Mouse (Mus musculus): Measurements from ENCODE around the gene Gm19426. TPM values are rescaled to one million over a fixed set of nuclear protein-coding genes. Genes with fewer than 3 reads are reported as not detected.

Gene Gm19426
- polyA plus RNA-seq, 1 experiment = 0.18 TPM

- no peaks in the 10 kb centered on the region; the same call in 1 of the 2 replicates for H3K27me3 ChIP-seq (ENCODE audit: control insufficient read depth, insufficient read depth, low read length)
- TF ChIP-seq POLR2A (IDR thresholded peaks at IDR 0.05; ENCODE audit: low read depth, low read length) = no peak
- TF ChIP-seq CTCF (IDR thresholded peaks at IDR 0.05; ENCODE audit: extremely low read depth, insufficient read length, insufficient replicate concordance, low read depth, low read length) = peak; percentile 13; the same call in 1 of the 2 replicates
These were observed 35.8 kb upstream of the Gm19426 start for GRCm38 (mm10) chr2:84779210-84779609.

GRCm38 (mm10) chr2:84777706-84778105 is 34.3 kb upstream of the Gm19426 start:
- H3K27me3 ChIP-seq (ENCODE audit: control insufficient read depth, insufficient read depth, low read length) = no peaks in the 10 kb centered on the region; the same call in 1 of the 2 replicates
- TF ChIP-seq POLR2A (IDR thresholded peaks at IDR 0.05; ENCODE audit: low read depth, low read length) = no peak
- no peak for TF ChIP-seq CTCF (IDR thresholded peaks at IDR 0.05; ENCODE audit: extremely low read depth, insufficient read length, insufficient replicate concordance, low read depth, low read length)
- no peak overlapping the region for H3K4me3 ChIP-seq (ENCODE audit: low read depth, low read length)
- no peaks in the 10 kb centered on the region for H3K36me3 ChIP-seq (ENCODE audit: control insufficient read depth, insufficient read depth, low read length)
- 33% methylated on average over 3 of the region's 3 CpGs for WGBS
- no peaks in the 10 kb centered on the region for H3K4me1 ChIP-seq (ENCODE audit: control insufficient read depth, insufficient read depth, insufficient read length, low read length)
- H3K27ac ChIP-seq (ENCODE audit: insufficient read depth, low read depth, low read length) = no peak overlapping the region

More at GRCm38 (mm10) chr2:84779210-84779609, 35.8 kb upstream of the Gm19426 start:
- H3K36me3 ChIP-seq (ENCODE audit: control insufficient read depth, insufficient read depth, low read length) = no peaks in the 10 kb centered on the region
- WGBS = 36% methylated on average over 6 of the region's 6 CpGs
- no peaks in the 10 kb centered on the region for H3K4me1 ChIP-seq (ENCODE audit: control insufficient read depth, insufficient read depth, insufficient read length, low read length)
- no peak overlapping the region for H3K27ac ChIP-seq (ENCODE audit: insufficient read depth, low read depth, low read length)
- no peak overlapping the region for H3K4me3 ChIP-seq (ENCODE audit: low read depth, low read length)

GRCm38 (mm10) chr2:84775665-84776064 is 32.2 kb upstream of the Gm19426 start:
- Histone ChIP-seq H3K4me1 (ENCODE audit: control insufficient read depth, insufficient read depth, insufficient read length, low read length) (no peaks in the 10 kb centered on the region), H3K27ac (ENCODE audit: insufficient read depth, low read depth, low read length) (peak overlapping the region; percentile 75), H3K27me3 (ENCODE audit: control insufficient read depth, insufficient read depth, low read length) (no peaks in the 10 kb centered on the region; the same call in 1 of the 2 replicates), H3K36me3 (ENCODE audit: control insufficient read depth, insufficient read depth, low read length) (no peaks in the 10 kb centered on the region), H3K4me3 (ENCODE audit: low read depth, low read length) (no peak overlapping the region)
- TF ChIP-seq POLR2A (IDR thresholded peaks at IDR 0.05; ENCODE audit: low read depth, low read length) = no peak
- TF ChIP-seq CTCF (IDR thresholded peaks at IDR 0.05; ENCODE audit: extremely low read depth, insufficient read length, insufficient replicate concordance, low read depth, low read length) = no peak
- 73% methylated on average over 6 of the region's 6 CpGs for WGBS

- no peak for TF ChIP-seq CTCF (IDR thresholded peaks at IDR 0.05; ENCODE audit: extremely low read depth, insufficient read length, insufficient replicate concordance, low read depth, low read length)
- TF ChIP-seq POLR2A (IDR thresholded peaks at IDR 0.05; ENCODE audit: low read depth, low read length) = no peak
- H3K27ac ChIP-seq (ENCODE audit: insufficient read depth, low read depth, low read length) = peak within 1 kb of the TSS; percentile 75
- H3K4me3 ChIP-seq (ENCODE audit: low read depth, low read length) = peak within 1 kb of the TSS; percentile 37
- WGBS = 75% methylated on average over 9 of the region's 9 CpGs
- no peaks in the 10 kb centered on the region; the same call in 1 of the 2 replicates for H3K27me3 ChIP-seq (ENCODE audit: control insufficient read depth, insufficient read depth, low read length)
- H3K36me3 ChIP-seq (ENCODE audit: control insufficient read depth, insufficient read depth, low read length) = no peaks in the 10 kb centered on the region
- no peaks in the 10 kb centered on the region for H3K4me1 ChIP-seq (ENCODE audit: control insufficient read depth, insufficient read depth, insufficient read length, low read length)
These were observed 31.8 kb upstream of the Gm19426 start, which contains the start of gene Serping1 for GRCm38 (mm10) chr2:84775241-84775640. Serping1 (minus strand) TSS chr2:84775444.

- no peaks in the 10 kb centered on the region for H3K4me1 ChIP-seq (ENCODE audit: control insufficient read depth, insufficient read depth, insufficient read length, low read length)
- peak overlapping the region; percentile 37 for H3K4me3 ChIP-seq (ENCODE audit: low read depth, low read length)
- peak overlapping the region; percentile 27; the same call in 1 of the 2 replicates for H3K27ac ChIP-seq (ENCODE audit: insufficient read depth, low read depth, low read length)
- WGBS = 17% methylated on average over 15 of the region's 15 CpGs
- H3K36me3 ChIP-seq (ENCODE audit: control insufficient read depth, insufficient read depth, low read length) = no peaks in the 10 kb centered on the region
- TF ChIP-seq CTCF (IDR thresholded peaks at IDR 0.05; ENCODE audit: extremely low read depth, insufficient read length, insufficient replicate concordance, low read depth, low read length) (no peak), POLR2A (IDR thresholded peaks at IDR 0.05; ENCODE audit: low read depth, low read length) (peak; percentile 40; the same call in 1 of the 2 replicates)
- no peaks in the 10 kb centered on the region; the same call in 1 of the 2 replicates for H3K27me3 ChIP-seq (ENCODE audit: control insufficient read depth, insufficient read depth, low read length)
These were observed 31.3 kb upstream of the Gm19426 start for GRCm38 (mm10) chr2:84774751-84775150.

- TF ChIP-seq POLR2A (IDR thresholded peaks at IDR 0.05; ENCODE audit: low read depth, low read length) (no peak), CTCF (IDR thresholded peaks at IDR 0.05; ENCODE audit: extremely low read depth, insufficient read length, insufficient replicate concordance, low read depth, low read length) (no peak)
- Histone ChIP-seq H3K36me3 (ENCODE audit: control insufficient read depth, insufficient read depth, low read length) (no peaks in the 10 kb centered on the region), H3K27me3 (ENCODE audit: control insufficient read depth, insufficient read depth, low read length) (no peaks in the 10 kb centered on the region; the same call in 1 of the 2 replicates), H3K4me1 (ENCODE audit: control insufficient read depth, insufficient read depth, insufficient read length, low read length) (no peaks in the 10 kb centered on the region), H3K27ac (ENCODE audit: insufficient read depth, low read depth, low read length) (no peak overlapping the region), H3K4me3 (ENCODE audit: low read depth, low read length) (peak overlapping the region; percentile 13)
- 73% methylated on average over 5 of the region's 5 CpGs for WGBS
These were observed 29.7 kb upstream of the Gm19426 start for GRCm38 (mm10) chr2:84773195-84773594.

- Histone ChIP-seq H3K36me3 (ENCODE audit: control insufficient read depth, insufficient read depth, low read length) (no peaks in the 10 kb centered on the region), H3K27ac (ENCODE audit: insufficient read depth, low read depth, low read length) (no peak overlapping the region), H3K27me3 (ENCODE audit: control insufficient read depth, insufficient read depth, low read length) (no peaks in the 10 kb centered on the region; the same call in 1 of the 2 replicates), H3K4me3 (ENCODE audit: low read depth, low read length) (no peak overlapping the region), H3K4me1 (ENCODE audit: control insufficient read depth, insufficient read depth, insufficient read length, low read length) (no peaks in the 10 kb centered on the region)
- WGBS = 70% methylated on average over 4 of the region's 4 CpGs
- no peak for TF ChIP-seq CTCF (IDR thresholded peaks at IDR 0.05; ENCODE audit: extremely low read depth, insufficient read length, insufficient replicate concordance, low read depth, low read length)
- no peak for TF ChIP-seq POLR2A (IDR thresholded peaks at IDR 0.05; ENCODE audit: low read depth, low read length)
These were observed 29.0 kb upstream of the Gm19426 start for GRCm38 (mm10) chr2:84772454-84772853.

Measured in small intestine, adult 2 months (tissue).